Mouse (Mus musculus) embryo, embryonic 10.5 days (tissue): ENCODE measurements around the gene Pfn4.
"Not testable (repeated sequence)": the region's sequence is repeated elsewhere in the genome, so short reads cannot be mapped to it uniquely, and the experiment has no call there.

Experiments
- DNase-seq: peaks from one replicate; pipeline ENCODE4 v3.0.0-alpha.2; 2015; ENCODE audit warnings: low spot score

Pfn4 gene

GRCm38 (mm10) chr12:4784466-4784865 lies 15.6 kb downstream of the Pfn4 start:
- no peak for DNase-seq

- DNase-seq = not testable (repeated sequence)
These were observed 19.3 kb downstream of the Pfn4 start for GRCm38 (mm10) chr12:4788128-4788527.

DNA sequence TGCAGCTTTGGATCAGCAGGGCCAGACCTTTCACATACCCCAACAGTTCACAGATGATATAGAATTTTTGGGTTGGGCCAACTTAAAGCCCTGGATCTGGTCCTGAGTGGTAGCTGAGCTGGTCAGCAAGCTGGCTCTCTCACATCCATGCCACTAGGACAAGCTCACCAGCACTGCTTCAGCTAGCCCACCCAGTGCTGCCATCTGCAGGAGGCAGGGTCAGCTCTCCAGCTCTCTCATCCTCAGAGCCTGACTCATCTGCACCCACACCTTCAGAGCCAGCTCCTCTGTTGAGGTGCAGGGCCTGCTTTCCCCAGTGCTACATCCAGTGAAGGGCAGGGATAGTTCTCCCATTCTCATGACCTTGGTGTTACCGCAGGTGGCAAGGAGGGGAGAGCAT lies 24.9 kb downstream of the Pfn4 start:
- peak; percentile 21 for DNase-seq

DNA sequence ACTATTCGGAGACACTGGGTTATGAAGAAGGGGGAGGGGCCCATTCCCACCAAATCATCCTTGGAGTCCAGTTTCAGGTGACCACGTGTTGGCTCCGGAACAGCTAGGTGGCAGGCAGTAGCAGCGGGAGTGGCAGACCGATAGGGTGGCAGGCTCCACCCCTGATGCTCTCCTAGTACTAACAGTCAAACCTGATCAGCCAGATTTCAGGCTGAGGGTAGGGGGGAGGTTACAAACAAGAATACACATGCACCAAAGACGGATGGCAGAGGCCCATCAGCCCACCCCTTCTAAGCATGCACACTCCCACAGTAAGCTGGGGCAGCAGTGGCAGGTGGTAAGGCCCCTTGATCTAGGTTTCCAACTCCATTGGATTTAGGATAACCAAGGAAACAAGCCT lies 28.6 kb downstream of the Pfn4 start:
- peak; percentile 2 for DNase-seq

GRCm38 (mm10) chr12:4811036-4811435 lies 42.2 kb downstream of the Pfn4 start:
- no peak for DNase-seq

- DNase-seq = no peak
These were observed 42.9 kb downstream of the Pfn4 start for GRCm38 (mm10) chr12:4811705-4812104.

- DNase-seq = no peak
These were observed 44.8 kb downstream of the Pfn4 start for GRCm38 (mm10) chr12:4813636-4814035.

DNA sequence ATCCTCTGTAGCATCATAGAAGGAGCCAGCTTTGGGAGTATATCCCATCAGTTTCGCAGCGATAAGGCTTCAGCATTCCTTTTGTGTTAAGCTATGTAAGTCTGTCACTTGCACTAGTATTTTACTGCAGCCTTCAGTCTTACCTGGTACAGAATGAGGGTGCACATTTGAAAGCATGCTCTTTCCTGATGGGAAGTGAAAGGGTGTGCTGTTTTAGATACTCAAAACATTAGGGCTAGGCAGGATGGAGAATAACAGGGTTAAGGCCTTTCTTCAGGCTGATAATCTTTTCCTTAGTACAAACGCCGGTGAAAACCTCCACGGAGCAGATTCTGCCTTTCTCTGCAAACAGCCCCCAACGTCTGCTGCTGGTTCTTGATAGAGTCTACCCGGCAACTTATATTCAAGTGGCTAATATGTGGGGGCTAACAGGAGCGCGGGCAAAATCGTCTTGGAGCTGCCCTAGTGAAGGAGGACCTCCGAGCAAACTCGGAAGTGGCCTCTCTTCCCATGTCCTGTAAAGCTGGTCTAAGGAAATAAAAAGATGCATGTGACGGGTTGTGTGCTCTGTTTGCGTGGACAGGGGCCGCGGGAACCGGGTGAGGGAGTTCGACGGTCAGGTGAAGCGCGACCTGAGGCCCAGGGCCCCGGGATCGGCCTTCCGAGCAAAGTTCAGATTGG lies 48.0 kb downstream of the Pfn4 start:
- no peak for DNase-seq

DNA sequence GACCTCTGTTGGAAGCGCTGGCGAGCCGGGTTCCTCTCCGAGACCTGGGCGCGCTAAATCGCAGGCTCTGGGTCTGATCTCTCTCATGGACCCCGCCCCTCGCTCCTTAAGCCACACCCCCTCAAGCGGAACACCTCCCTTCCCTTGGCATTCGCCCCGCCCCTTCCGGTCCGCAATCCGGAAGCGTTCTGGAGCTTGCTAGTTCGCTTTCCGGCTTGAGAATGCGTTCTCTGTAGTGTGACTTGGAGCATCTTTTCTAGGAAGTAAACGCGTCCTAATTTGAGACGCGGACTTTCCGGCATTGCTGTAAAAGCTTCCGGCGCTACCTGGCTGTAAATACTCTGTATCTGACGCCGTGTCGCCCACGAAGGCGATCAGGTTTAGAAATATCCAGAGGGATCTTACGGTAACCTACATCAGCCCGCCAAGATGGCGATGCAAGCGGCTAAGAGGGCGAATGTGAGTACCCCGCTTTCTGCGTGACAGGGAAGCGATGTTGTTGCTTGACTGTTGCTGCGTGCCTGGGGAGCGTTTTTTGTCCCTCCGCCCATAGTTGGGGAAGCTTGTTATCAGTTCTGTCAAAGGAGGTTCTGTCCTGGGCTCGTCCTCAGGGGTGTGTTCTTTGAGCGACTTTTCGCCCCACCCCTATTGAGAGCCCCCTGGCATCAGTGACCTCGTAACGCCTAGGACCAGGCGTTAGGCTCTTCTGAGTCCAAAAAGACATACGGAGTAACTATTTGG lies 48.7 kb downstream of the Pfn4 start, which contains the start of gene Sf3b6:
TSS of gene Sf3b6 (plus strand) at position 184 of the 741 bp plus-strand sequence.
- DNase-seq = peak; percentile 99

- DNase-seq = no peak
These were observed 58.4 kb downstream of the Pfn4 start for GRCm38 (mm10) chr12:4827256-4827655.
